Comparison of ENCODE assay signal across 8 mouse cellular contexts in the genomic region with DNA sequence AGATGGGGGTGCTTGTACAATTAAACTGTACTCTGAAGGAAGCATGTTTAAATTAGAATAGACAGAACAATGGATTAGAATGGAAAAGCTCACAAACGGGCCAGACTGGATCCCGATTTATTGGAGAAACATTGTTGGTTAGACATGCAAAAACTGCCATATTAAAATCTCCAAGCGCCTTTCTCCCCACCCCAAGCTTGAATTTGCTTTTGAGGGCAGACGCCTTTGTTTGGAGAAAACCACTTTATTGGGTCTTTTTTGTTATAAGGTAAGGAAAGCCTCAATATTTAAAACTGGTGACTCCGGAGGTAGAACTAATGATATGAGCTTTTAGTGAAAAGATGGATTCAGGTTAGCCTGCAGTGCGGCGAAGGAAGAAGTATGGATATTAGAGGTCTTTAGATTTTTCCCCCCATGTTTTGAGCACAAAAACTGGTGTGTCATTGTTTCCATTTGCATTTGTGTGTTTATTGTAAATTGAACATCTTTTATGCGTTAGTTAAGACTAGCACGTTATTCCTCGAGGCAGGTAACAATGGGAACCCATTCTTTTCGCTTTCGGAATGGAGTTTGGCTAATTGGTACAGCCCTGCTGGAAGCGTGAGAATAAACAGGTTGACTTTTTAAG. TPM values are rescaled to one million over a fixed set of nuclear protein-coding genes. Genes with fewer than 3 reads are reported as not detected.
DNase-seq lines count a peak whose midpoint lies in the region; ATAC-seq and TF ChIP-seq lines count a peak whose summit lies in the region.

No protein-coding gene starts in this region.

- no peak for TF ChIP-seq CTCF in MEL (IDR thresholded peaks at IDR 0.05 in 2 of 3, conservative IDR thresholded peaks at IDR 0.05 in 1 of 3; ENCODE audit: control insufficient read depth in 1 of 3, insufficient read depth in 1 of 3, low read depth in 2 of 3, low read length in 3 of 3, poor library complexity in 1 of 3, severe bottlenecking in 1 of 3)

- no peak for DNase-seq in kidney, adult 11 months
- DNase-seq in MEL (ENCODE audit: low read depth, low spot score): no peak
- peak; percentile 6 for DNase-seq in thymus, postnatal 4 days
- DNase-seq in layer of hippocampus, postnatal 25 days (ENCODE audit: extremely low spot score in 1 of 2, low spot score in 1 of 2): no peak
- no peak for DNase-seq in kidney, postnatal 36 days

- no peak for ATAC-seq in kidney, embryonic 15.5 days (replicated peaks; ENCODE audit: low FRiP score)
- no peak for ATAC-seq in embryonic facial prominence, embryonic 15.5 days (ENCODE audit: insufficient number of reproducible peaks, low FRiP score, low TSS enrichment, low read depth)
- ATAC-seq in limb, embryonic 15.5 days (ENCODE audit: insufficient number of reproducible peaks, low FRiP score, low TSS enrichment, low read depth): no peak

- H3K27me3 ChIP-seq in kidney, embryonic 15.5 days: peaks cover 18% of the 10 kb centered on the region; the same call in 1 of the 2 replicates
- H3K27me3 ChIP-seq in MEL (ENCODE audit: control insufficient read depth in 1 of 2, insufficient read depth in 2 of 2, low read length in 2 of 2): no peaks in the 10 kb centered on the region
- H3K27me3 ChIP-seq in embryonic facial prominence, embryonic 15.5 days: no peaks in the 10 kb centered on the region
- 0 out of 2 replicates have a peak, but pooled peaks cover 3% of the 10 kb centered on the region for H3K27me3 ChIP-seq in limb, embryonic 15.5 days

- H3K4me1 ChIP-seq in kidney, embryonic 15.5 days: no peaks in the 10 kb centered on the region
- H3K4me1 ChIP-seq in MEL (ENCODE audit: control insufficient read depth in 1 of 2, insufficient read depth in 2 of 2, low read length in 2 of 2): peaks cover 11 to 18% of the 10 kb centered on the region in 2 experiments
- no peaks in the 10 kb centered on the region for H3K4me1 ChIP-seq in embryonic facial prominence, embryonic 15.5 days
- H3K4me1 ChIP-seq in limb, embryonic 15.5 days: no peaks in the 10 kb centered on the region

- H3K9me3 ChIP-seq in kidney, embryonic 15.5 days (replicated peaks): no peaks in the 10 kb centered on the region
- no peaks in the 10 kb centered on the region for H3K9me3 ChIP-seq in MEL (replicated peaks; ENCODE audit: insufficient read depth, low read length)
- no peaks in the 10 kb centered on the region for H3K9me3 ChIP-seq in embryonic facial prominence, embryonic 15.5 days (replicated peaks)
- H3K9me3 ChIP-seq in limb, embryonic 15.5 days: no peaks in the 10 kb centered on the region

- H3K4me3 ChIP-seq in kidney, embryonic 15.5 days (replicated peaks): peak overlapping the region; percentile 59
- peak overlapping the region; percentile 61 to 78 for H3K4me3 ChIP-seq in MEL (ENCODE audit: control insufficient read depth in 1 of 2, insufficient read depth in 1 of 2, low read depth in 2 of 2, low read length in 2 of 2)
- H3K4me3 ChIP-seq in embryonic facial prominence, embryonic 15.5 days (replicated peaks): peak overlapping the region; percentile 57
- H3K4me3 ChIP-seq in limb, embryonic 15.5 days: peak overlapping the region; percentile 55

- WGBS in kidney, embryonic 15.5 days: 21% methylated on average over 13 of the region's 13 CpGs
- 21% methylated on average over 13 of the region's 13 CpGs for WGBS in embryonic facial prominence, embryonic 15.5 days
- 26% methylated on average over 13 of the region's 13 CpGs for WGBS in limb, embryonic 15.5 days

- peak overlapping the region; percentile 94 for H3K27ac ChIP-seq in kidney, embryonic 15.5 days
- peak overlapping the region; percentile 98 for H3K27ac ChIP-seq in MEL (ENCODE audit: control insufficient read depth, low read depth, low read length)
- H3K27ac ChIP-seq in embryonic facial prominence, embryonic 15.5 days (replicated peaks): peak overlapping the region; percentile 94
- peak overlapping the region; percentile 92 for H3K27ac ChIP-seq in limb, embryonic 15.5 days

- peak overlapping the region; percentile 50 for H3K9ac ChIP-seq in kidney, embryonic 15.5 days
- peak overlapping the region; percentile 88 for H3K9ac ChIP-seq in MEL (ENCODE audit: control insufficient read depth, low read depth, low read length, poor library complexity, severe bottlenecking)
- peak overlapping the region; percentile 39 for H3K9ac ChIP-seq in embryonic facial prominence, embryonic 15.5 days
- H3K9ac ChIP-seq in limb, embryonic 15.5 days: 0 out of 2 replicates have a peak overlapping the region, but pooled peaks have one; percentile 23

- H3K79me2 ChIP-seq in MEL (ENCODE audit: control insufficient read depth, insufficient read depth, low read length, poor library complexity): peaks cover 39% of the 10 kb centered on the region

- H3K4me2 ChIP-seq in kidney, embryonic 15.5 days: peak overlapping the region; percentile 54
- H3K4me2 ChIP-seq in embryonic facial prominence, embryonic 15.5 days (replicated peaks): peak overlapping the region; percentile 48
- peak overlapping the region; percentile 46 for H3K4me2 ChIP-seq in limb, embryonic 15.5 days

- no peak for TF ChIP-seq RAD21 in MEL (IDR thresholded peaks at IDR 0.05; ENCODE audit: low read depth, low read length)

- TF ChIP-seq EP300 in MEL (IDR thresholded peaks at IDR 0.05; ENCODE audit: low read depth in 1 of 2, low read length in 2 of 2): no peak

- no peaks in the 10 kb centered on the region for H3K36me3 ChIP-seq in kidney, embryonic 15.5 days
- H3K36me3 ChIP-seq in MEL (ENCODE audit: control insufficient read depth in 1 of 2, insufficient read depth in 2 of 2, low read length in 2 of 2): peaks cover 14 to 36% of the 10 kb centered on the region in 2 experiments
- no peaks in the 10 kb centered on the region for H3K36me3 ChIP-seq in embryonic facial prominence, embryonic 15.5 days
- H3K36me3 ChIP-seq in limb, embryonic 15.5 days: no peaks in the 10 kb centered on the region

- no peak for TF ChIP-seq POLR2A in MEL (IDR thresholded peaks at IDR 0.05; ENCODE audit: control insufficient read depth in 1 of 2, insufficient read depth in 1 of 2, low read depth in 1 of 2, low read length in 2 of 2, poor library complexity in 1 of 2)

TF ChIP-seq in MEL, 35 proteins besides CTCF, POLR2A, EP300 and RAD21:
- TF ChIP-seq SIN3A (IDR thresholded peaks at IDR 0.05; ENCODE audit: low read length) (no peak), JUND (IDR thresholded peaks at IDR 0.05; ENCODE audit: low read depth, low read length) (no peak), RCOR1 (IDR thresholded peaks at IDR 0.05; ENCODE audit: low read depth, low read length) (no peak), HCFC1 (IDR thresholded peaks at IDR 0.05; ENCODE audit: low read depth, low read length) (no peak), MXI1 (IDR thresholded peaks at IDR 0.05; ENCODE audit: low read depth, low read length) (no peak), MYB (IDR thresholded peaks at IDR 0.05; ENCODE audit: low read depth, low read length) (no peak), BHLHE40 (IDR thresholded peaks at IDR 0.05; ENCODE audit: borderline replicate concordance, low read depth, low read length) (no peak), ZMIZ1 (IDR thresholded peaks at IDR 0.05; ENCODE audit: low read depth, low read length) (no peak), UBTF (IDR thresholded peaks at IDR 0.05; ENCODE audit: borderline replicate concordance, insufficient read depth, low read depth, low read length) (no peak), E2F4 (IDR thresholded peaks at IDR 0.05; ENCODE audit: borderline replicate concordance, low read depth, low read length) (no peak), POLR2AphosphoS2 (IDR thresholded peaks at IDR 0.05; ENCODE audit: low read length) (no peak), MAZ (IDR thresholded peaks at IDR 0.05; ENCODE audit: low read depth, low read length) (no peak), MAX (IDR thresholded peaks at IDR 0.05; ENCODE audit: low read length) (no peak), ZC3H11A (IDR thresholded peaks at IDR 0.05; ENCODE audit: low read depth, low read length) (no peak)

RNA-seq across cellular contexts. Expression of a gene that starts 1.8 kb away (rescaled TPM):
- 54.8 and 58.7 TPM in 2 replicates for polyA plus RNA-seq in kidney, embryonic 15.5 days (2015; fragmentation: Nextera tagmentation; extraction: Ambion mirVana)
- 132 and 164 TPM in 2 replicates for total RNA-seq in MEL (2012; rRNA removed)
- polyA plus RNA-seq in MEL (2012; ENCODE audit: insufficient read depth in 1 of 2, insufficient read length in 2 of 2, low read depth in 1 of 2, low replicate concordance in 2 of 2, missing spikeins in 1 of 2): 100 to 1,000 TPM; 345 to 528 TPM
- 35.6 and 45.4 TPM in 2 replicates for polyA plus RNA-seq in embryonic facial prominence, embryonic 15.5 days (2015; fragmentation: Nextera tagmentation; extraction: Ambion mirVana)
- polyA plus RNA-seq in limb, embryonic 15.5 days (2015; fragmentation: Nextera tagmentation; extraction: Ambion mirVana): 38.8 and 42.2 TPM in 2 replicates
- 100 to 1,000 TPM; 236 to 293 TPM for total RNA-seq in layer of hippocampus, postnatal 25 days (2021)

Comparison
In these comparisons a context has a peak if more than half of its experiments do, and no peak if none do; other contexts are left out.
1. H3K9ac ChIP-seq: peak in every context shown above with its lines; median percentile 88 in MEL; 50 in kidney, embryonic 15.5 days; 39 in embryonic facial prominence, embryonic 15.5 days; 23 in limb, embryonic 15.5 days.